Mouse (Mus musculus): ENCODE measurements around the gene Rpf1. TPM values are rescaled to one million over a fixed set of nuclear protein-coding genes. Genes with fewer than 3 reads are reported as not detected.
A peak's percentile ranks its signal among the peaks of the same experiment; 100 is the strongest.

Rpf1 gene
- polyA plus RNA-seq, 1 experiment from 2014 or later, result 50.4 TPM

DNA sequence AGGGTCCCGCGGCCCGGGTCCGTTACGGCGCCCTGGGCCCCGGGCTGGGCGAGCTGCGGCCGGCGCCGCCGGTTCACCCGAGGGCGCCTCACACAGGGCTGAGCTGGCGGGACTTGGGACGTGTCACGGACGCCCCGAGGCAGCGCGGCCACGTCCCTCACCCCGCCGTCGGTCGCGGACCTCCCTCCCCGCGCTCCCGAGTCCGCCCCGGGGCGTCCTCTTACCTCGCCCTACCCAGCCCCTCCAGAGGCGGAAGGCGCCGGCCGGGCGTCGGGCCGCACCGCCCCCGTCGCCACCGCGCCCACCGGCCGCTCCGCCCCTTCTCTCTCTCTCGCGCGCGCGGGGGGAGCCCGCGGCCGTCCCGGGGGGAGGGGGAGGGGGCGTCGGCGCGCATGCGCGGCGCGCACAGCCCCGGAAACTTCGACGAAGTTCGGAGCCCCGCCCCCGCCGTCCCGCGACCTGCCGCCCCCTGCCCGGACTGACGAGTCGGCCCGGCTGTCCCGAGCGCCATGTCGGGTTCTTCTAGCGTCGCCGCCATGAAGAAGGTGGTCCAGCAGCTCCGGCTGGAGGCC lies 21.7 kb downstream of the Rpf1 start, which contains the start of the genes Spata1 and Gng5:
Gene Spata1, minus strand, starts transcription at position 323 of the 572 bp plus-strand sequence.
Gene Gng5, plus strand, starts transcription at position 377 of the 572 bp plus-strand sequence.
- no peaks in the 10 kb centered on the region for H3K27me3 ChIP-seq (replicated peaks)

DNA sequence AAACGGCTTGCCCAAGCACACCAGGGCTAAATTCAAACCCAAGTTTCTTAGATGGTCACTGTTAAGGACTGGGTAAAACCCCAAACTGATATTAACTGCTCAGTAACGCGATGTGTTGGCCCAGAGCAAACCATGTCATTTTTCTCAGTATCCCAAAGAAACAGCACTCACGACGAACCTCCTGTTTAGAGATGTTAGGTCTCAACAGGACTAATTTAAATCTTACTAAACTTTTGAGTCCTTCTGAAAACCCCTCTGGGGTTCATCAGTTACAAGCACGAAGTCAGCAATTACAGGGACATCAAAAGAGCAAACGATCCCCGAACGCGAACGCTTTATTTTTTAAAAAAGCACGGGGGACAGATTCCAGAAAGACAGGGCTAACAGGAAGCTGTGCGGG lies 22.2 kb downstream of the Rpf1 start:
- H3K27me3 ChIP-seq (replicated peaks), result no peaks in the 10 kb centered on the region
- WGBS (ENCODE audit: insufficient replicate concordance), result 2% methylated on average over 13 of the region's 13 CpGs
- no peak for ATAC-seq
- H3K9me3 ChIP-seq (replicated peaks), result no peaks in the 10 kb centered on the region
- peaks cover 39% of the 10 kb centered on the region for H3K4me1 ChIP-seq
- H3K27ac ChIP-seq, result peak overlapping the region; percentile 96
- H3K4me3 ChIP-seq, result peak overlapping the region; percentile 92
- peak overlapping the region; percentile 81 for H3K4me2 ChIP-seq
- peak overlapping the region; percentile 95 for H3K9ac ChIP-seq
- peaks cover 24% of the 10 kb centered on the region for H3K36me3 ChIP-seq

More for the DNA sequence above, 21.7 kb downstream of the Rpf1 start, which contains the start of the genes Spata1 and Gng5:
- Histone ChIP-seq H3K4me3 (peak within 1 kb of the TSS; percentile 92), H3K4me2 (peak within 1 kb of the TSS; percentile 81), H3K27ac (peak within 1 kb of the TSS; percentile 96), H3K9me3 (replicated peaks) (no peaks in the 10 kb centered on the region), H3K9ac (peak within 1 kb of the TSS; percentile 95), H3K36me3 (peaks cover 29% of the 10 kb centered on the region), H3K4me1 (peaks cover 40% of the 10 kb centered on the region)
- ATAC-seq, result peak; percentile 96
- 2% methylated on average over 71 of the region's 88 CpGs for WGBS (ENCODE audit: insufficient replicate concordance)

DNA sequence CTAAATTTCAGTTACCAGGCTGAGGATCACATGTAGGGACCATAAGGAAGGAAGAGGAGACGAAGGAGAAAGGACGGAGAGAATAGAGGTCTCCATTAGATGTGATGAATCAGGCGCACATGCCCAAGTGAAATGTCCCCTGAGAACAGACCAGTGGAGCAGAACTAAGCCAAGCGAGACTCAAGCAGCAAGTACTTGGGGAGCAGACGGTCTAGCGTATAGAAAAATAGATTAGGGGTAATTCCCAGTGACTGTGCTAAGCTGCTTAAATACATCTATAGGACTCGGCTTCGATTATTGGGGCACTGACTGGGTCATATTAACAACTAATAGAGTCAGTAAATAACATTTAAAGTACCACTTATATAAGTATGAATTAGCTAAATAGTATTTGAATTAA lies 26.3 kb downstream of the Rpf1 start:
- Histone ChIP-seq H3K9me3 (replicated peaks) (no peaks in the 10 kb centered on the region), H3K4me1 (peaks cover 11% of the 10 kb centered on the region), H3K36me3 (no peaks in the 10 kb centered on the region), H3K27ac (no peak overlapping the region), H3K4me3 (no peak overlapping the region), H3K27me3 (replicated peaks) (no peaks in the 10 kb centered on the region), H3K9ac (no peak overlapping the region), H3K4me2 (no peak overlapping the region)
- WGBS (ENCODE audit: insufficient replicate concordance), result 84% methylated on average over 8 of the region's 8 CpGs
- ATAC-seq, result no peak

- H3K4me2 ChIP-seq, result no peak overlapping the region
- peaks cover 3% of the 10 kb centered on the region; the same call in 1 of the 2 replicates for H3K4me1 ChIP-seq
- 67% methylated on average over 4 of the region's 4 CpGs for WGBS (ENCODE audit: insufficient replicate concordance)
- H3K9me3 ChIP-seq (replicated peaks), result no peaks in the 10 kb centered on the region
- no peak overlapping the region for H3K9ac ChIP-seq
- H3K27ac ChIP-seq, result no peak overlapping the region
- H3K4me3 ChIP-seq, result no peak overlapping the region
- H3K36me3 ChIP-seq, result no peaks in the 10 kb centered on the region
- ATAC-seq, result no peak
- no peaks in the 10 kb centered on the region for H3K27me3 ChIP-seq (replicated peaks)
Measured at GRCm38 (mm10) chr3:146486464-146486863, 34.8 kb downstream of the Rpf1 start.

GRCm38 (mm10) chr3:146482044-146482443 lies 39.2 kb downstream of the Rpf1 start:
- H3K4me2 ChIP-seq, result no peak overlapping the region
- no peak for ATAC-seq
- no peaks in the 10 kb centered on the region for H3K9me3 ChIP-seq (replicated peaks)
- 57% methylated on average over 2 of the region's 2 CpGs for WGBS (ENCODE audit: insufficient replicate concordance)
- no peaks in the 10 kb centered on the region for H3K4me1 ChIP-seq
- H3K27ac ChIP-seq, result no peak overlapping the region
- H3K36me3 ChIP-seq, result no peaks in the 10 kb centered on the region
- H3K27me3 ChIP-seq (replicated peaks), result no peaks in the 10 kb centered on the region
- no peak overlapping the region for H3K9ac ChIP-seq
- no peak overlapping the region for H3K4me3 ChIP-seq

DNA sequence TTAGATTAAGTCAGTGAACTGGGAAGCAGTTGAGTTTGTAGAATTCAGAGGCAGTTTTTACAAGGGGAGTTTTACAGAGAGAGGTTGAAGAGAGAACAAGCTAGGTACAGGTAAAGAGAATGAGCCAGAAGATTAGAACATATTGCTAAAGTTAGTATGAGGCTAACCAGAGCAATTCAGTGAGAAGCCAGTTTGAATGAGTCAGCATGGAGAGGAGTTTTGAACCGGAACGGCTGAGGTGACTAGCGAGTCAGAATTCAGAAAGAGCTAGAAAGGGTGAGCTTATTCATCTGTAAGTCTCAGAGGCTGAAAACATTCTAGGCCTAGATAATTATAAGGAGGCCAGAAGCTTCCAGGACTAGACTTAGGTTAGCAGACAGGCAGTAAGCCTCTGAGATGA lies 46.8 kb downstream of the Rpf1 start:
- no peak overlapping the region for H3K4me2 ChIP-seq
- H3K9ac ChIP-seq, result no peak overlapping the region
- no peaks in the 10 kb centered on the region for H3K27me3 ChIP-seq (replicated peaks)
- no peaks in the 10 kb centered on the region for H3K4me1 ChIP-seq
- no peak overlapping the region for H3K4me3 ChIP-seq
- 87% methylated on average over 3 of the region's 3 CpGs for WGBS (ENCODE audit: insufficient replicate concordance)
- H3K27ac ChIP-seq, result no peak overlapping the region
- ATAC-seq, result no peak
- no peaks in the 10 kb centered on the region for H3K9me3 ChIP-seq (replicated peaks)
- H3K36me3 ChIP-seq, result no peaks in the 10 kb centered on the region

DNA sequence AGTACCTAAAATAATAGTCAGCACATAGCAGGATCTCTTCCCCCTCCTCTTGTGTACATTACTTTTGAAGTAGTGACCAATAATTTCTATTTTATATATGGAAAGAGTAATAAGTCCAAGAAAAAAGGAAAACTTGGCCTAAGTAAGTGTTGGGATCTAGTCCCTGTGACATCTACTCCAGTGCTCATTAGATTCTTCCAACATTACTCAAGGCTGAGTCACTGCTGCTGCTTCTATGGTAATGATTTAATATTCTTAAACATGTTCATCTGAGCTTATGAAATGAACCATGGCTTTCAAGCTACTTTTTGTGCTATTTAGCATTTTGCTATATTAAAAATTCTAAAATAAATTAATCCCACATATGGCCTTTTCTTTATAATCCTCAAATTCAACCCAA lies 47.5 kb downstream of the Rpf1 start:
- Histone ChIP-seq H3K4me1 (no peaks in the 10 kb centered on the region), H3K9me3 (replicated peaks) (no peaks in the 10 kb centered on the region)
- no peak for ATAC-seq

GRCm38 (mm10) chr3:146472657-146473056 lies 48.6 kb downstream of the Rpf1 start:
- Histone ChIP-seq H3K4me1 (no peaks in the 10 kb centered on the region), H3K36me3 (no peaks in the 10 kb centered on the region), H3K9ac (no peak overlapping the region), H3K4me2 (no peak overlapping the region), H3K27ac (no peak overlapping the region), H3K9me3 (replicated peaks) (no peaks in the 10 kb centered on the region), H3K27me3 (replicated peaks) (no peaks in the 10 kb centered on the region), H3K4me3 (no peak overlapping the region)
- WGBS (ENCODE audit: insufficient replicate concordance), result 68% methylated on average over 4 of the region's 4 CpGs
- no peak for ATAC-seq

More for the DNA sequence above, 47.5 kb downstream of the Rpf1 start:
- Histone ChIP-seq H3K9ac (no peak overlapping the region), H3K4me3 (no peak overlapping the region), H3K27me3 (replicated peaks) (no peaks in the 10 kb centered on the region), H3K36me3 (no peaks in the 10 kb centered on the region), H3K4me2 (no peak overlapping the region), H3K27ac (no peak overlapping the region)

DNA sequence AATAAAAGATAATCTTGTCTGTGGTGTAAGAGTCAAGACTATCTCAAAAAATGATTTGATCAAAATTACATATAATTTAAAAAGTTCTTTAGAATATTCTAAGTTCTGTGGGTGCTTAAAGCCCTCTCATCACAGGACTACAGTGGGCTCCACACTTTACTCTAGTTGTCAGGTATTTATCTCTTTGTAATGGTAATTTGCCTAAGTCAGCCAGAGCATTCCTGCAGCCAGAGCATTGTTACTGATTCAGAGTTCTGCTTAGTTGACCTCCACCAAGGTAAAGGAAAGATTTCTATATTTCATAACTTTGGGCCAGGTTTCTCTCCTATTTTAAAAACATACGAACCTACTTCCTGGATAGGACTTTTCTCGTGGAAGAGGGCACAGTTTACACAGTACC lies 52.0 kb downstream of the Rpf1 start:
- H3K27me3 ChIP-seq (replicated peaks), result no peaks in the 10 kb centered on the region
- ATAC-seq, result no peak
- H3K9ac ChIP-seq, result no peak overlapping the region
- 58% methylated on average over 2 of the region's 2 CpGs for WGBS (ENCODE audit: insufficient replicate concordance)
- H3K4me2 ChIP-seq, result no peak overlapping the region
- H3K36me3 ChIP-seq, result no peaks in the 10 kb centered on the region
- no peaks in the 10 kb centered on the region for H3K9me3 ChIP-seq (replicated peaks)
- no peaks in the 10 kb centered on the region for H3K4me1 ChIP-seq
- no peak overlapping the region for H3K27ac ChIP-seq
- H3K4me3 ChIP-seq, result no peak overlapping the region

DNA sequence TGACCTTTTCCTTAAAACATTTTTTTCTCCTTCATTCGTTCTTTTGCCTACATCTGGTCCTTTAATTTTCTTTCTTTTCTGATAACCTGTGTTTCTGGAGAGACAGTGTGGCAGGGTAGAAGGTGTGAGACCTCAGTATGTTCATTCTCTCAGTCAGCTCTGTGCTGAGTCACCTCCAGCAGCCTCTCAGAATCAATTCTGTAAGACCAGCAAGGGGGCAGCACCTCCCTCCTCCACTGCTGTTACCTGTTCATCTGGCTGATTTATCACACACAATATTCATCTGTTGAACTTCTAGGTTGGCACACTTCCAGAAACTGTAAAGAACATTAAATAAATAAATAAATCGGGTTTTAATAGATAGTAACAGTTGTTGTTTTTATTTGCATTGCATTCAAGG lies 58.3 kb downstream of the Rpf1 start:
- peaks cover 6% of the 10 kb centered on the region; the same call in 1 of the 2 replicates for H3K36me3 ChIP-seq
- ATAC-seq, result no peak
- H3K27me3 ChIP-seq (replicated peaks), result no peaks in the 10 kb centered on the region
- H3K9ac ChIP-seq, result no peak overlapping the region
- no peak overlapping the region for H3K4me3 ChIP-seq
- 51% methylated on average over 2 of the region's 2 CpGs for WGBS (ENCODE audit: insufficient replicate concordance)
- H3K4me2 ChIP-seq, result no peak overlapping the region
- H3K4me1 ChIP-seq, result no peaks in the 10 kb centered on the region
- H3K9me3 ChIP-seq (replicated peaks), result no peaks in the 10 kb centered on the region
- H3K27ac ChIP-seq, result no peak overlapping the region

Other genes starting within 250 kb of the Rpf1 start
- gene Ssx2ip, start 116.8 kb downstream of the Rpf1 start, polyA plus RNA-seq (2016; fragmentation: Nextera tagmentation; extraction: Ambion mirVana), result 157 TPM in 2 replicates
- 5.5 and 6.4 TPM in 2 replicates for gene Ctbs, start 71.6 kb downstream of the Rpf1 start, polyA plus RNA-seq (2016; fragmentation: Nextera tagmentation; extraction: Ambion mirVana)
- gene Spata1, start 21.7 kb downstream of the Rpf1 start, polyA plus RNA-seq (2016; fragmentation: Nextera tagmentation; extraction: Ambion mirVana), result 1.3 and 2.5 TPM in 2 replicates
- 678 and 702 TPM in 2 replicates for gene Gng5, start 21.6 kb downstream of the Rpf1 start, polyA plus RNA-seq (2016; fragmentation: Nextera tagmentation; extraction: Ambion mirVana)
- gene Uox, start 49.0 kb upstream of the Rpf1 start, polyA plus RNA-seq (2016; fragmentation: Nextera tagmentation; extraction: Ambion mirVana), result 0.69 and 0.87 TPM in 2 replicates
- 0.23 and 0.24 TPM in 2 replicates for gene Dnase2b, start 94.2 kb upstream of the Rpf1 start, polyA plus RNA-seq (2016; fragmentation: Nextera tagmentation; extraction: Ambion mirVana)
- not detected in 2 replicates for gene 4930503B20Rik, start 129.9 kb upstream of the Rpf1 start, polyA plus RNA-seq (2016; fragmentation: Nextera tagmentation; extraction: Ambion mirVana)
- gene Samd13, start 164.2 kb upstream of the Rpf1 start, polyA plus RNA-seq (2016; fragmentation: Nextera tagmentation; extraction: Ambion mirVana), result 0.32 and 0.46 TPM in 2 replicates